Mouse (Mus musculus): ENCODE measurements at regions not wholly inside any gene's neighbourhood (a gene's known extent, or its start where the extent isn't known, plus 50 kb on each side); places are given as distances from the start of the nearest gene placed in this dataset.
A peak's percentile ranks its signal among the peaks of the same experiment; 100 is the strongest.

DNA sequence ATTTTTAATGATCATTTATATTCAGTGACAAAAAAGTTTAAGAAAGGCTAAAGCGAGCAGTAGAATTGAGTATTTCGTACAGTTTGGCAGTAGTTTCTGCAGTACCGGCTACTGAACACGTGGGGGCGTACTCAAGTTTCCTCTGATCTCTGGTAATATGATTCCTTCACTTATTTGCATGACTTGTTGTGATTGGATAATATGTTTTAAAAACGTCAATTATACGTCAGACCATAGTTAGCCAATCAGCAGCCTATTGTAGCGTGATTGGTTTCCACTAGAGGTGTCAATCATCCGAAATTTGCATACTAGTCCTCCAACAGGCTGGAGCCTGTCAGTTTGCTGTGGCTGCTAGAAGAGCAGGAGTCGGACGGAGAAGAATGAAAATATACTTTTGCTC lies 261.6 kb upstream of the Nfe2l3 start:
- DNase-seq = peak; percentile 52 to 74

DNA sequence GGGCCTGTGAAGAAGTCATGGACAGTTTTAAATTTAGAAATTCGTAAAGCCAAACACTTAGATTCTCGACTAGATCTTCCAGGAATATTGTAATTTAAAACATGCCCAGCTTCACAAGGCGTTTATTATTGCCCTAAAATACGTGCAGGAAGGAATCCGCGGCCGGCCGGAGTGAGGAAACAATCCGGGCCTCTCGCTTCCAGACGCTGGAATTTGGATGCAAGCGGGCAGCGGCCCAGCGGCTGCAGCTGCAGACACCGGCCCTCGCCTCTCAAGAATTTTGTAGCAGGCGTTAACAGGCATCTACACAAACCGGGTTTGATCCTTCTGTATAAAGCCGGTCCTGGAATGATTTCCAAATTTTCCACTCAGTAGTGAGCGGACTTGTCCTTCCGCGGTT lies 260.7 kb upstream of the Nfe2l3 start:
- DNase-seq = peak in 1 of 2 experiments; percentile 44

- DNase-seq = no peak
These were observed 260.1 kb upstream of the Nfe2l3 start for GRCm38 (mm10) chr6:51172331-51172791.

DNA sequence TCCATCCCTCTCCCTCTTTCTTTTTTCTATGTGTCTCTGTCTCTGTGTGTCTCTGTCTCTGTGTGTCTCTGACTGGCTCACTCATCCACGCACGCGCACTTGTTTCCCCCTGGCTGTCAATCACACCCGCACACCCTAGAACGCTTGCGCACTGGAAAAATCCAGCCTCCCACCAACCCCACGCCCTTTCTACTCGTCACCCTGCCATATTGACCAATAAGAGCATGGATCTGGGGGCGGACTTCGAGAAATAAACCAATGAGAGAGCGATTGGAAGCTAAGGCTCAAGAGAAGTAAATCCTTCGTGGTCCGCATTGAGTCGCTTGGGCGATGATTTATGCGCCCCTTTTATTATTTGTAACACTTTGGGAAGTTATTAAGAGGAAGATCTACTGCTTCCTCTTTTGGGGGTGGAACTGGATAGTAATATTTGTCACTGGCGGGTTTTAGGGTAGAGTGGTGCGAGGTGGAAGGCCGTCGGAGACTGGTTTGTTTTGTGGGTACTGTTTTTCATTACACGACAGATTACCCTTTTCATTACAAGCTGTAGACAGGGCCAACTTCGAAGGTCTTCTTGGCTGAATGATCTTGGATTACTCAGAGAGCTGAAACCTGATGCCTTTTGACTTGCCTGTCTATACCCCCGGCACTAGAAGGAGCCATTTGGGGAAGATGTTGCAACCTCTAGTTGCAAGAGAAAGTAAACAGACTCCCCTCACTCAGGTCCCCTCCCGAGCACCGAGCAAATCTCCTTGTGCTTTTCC lies 259.4 kb upstream of the Nfe2l3 start:
- DNase-seq = peak; percentile 77 to 85

GRCm38 (mm10) chr6:51173620-51174442 lies 258.6 kb upstream of the Nfe2l3 start:
- DNase-seq = no peak

DNA sequence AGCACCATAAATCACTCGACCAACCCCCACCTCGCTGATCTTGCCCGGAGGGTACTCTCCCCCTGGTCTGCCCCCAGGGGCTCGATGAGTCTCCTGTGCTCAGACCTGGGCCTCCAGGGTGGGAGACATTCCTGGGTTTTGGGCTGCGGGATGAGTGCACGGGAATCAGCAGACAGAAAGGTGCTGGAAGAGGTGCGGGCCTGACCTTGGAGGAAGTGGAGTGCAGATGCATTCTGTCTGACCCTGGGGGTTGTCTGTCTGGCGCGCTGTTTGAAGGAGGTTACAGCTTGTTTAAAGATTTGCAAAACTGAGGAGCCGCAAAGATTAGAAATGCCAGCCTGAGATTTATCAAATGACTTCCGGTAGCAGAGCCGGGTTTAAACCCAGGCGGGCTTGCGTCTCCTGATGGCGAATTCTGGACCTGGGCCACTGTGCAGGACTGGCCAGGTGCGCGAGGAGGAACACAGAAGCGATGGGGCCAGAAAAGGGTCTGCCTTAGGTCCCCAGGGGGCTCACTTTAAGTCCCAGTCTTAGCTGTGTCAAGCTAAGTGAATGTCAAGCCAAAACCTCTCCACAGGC lies 257.9 kb upstream of the Nfe2l3 start:
- no peak for DNase-seq

- DNase-seq = no peak
These were observed 256.6 kb upstream of the Nfe2l3 start for GRCm38 (mm10) chr6:51175616-51176590.

DNA sequence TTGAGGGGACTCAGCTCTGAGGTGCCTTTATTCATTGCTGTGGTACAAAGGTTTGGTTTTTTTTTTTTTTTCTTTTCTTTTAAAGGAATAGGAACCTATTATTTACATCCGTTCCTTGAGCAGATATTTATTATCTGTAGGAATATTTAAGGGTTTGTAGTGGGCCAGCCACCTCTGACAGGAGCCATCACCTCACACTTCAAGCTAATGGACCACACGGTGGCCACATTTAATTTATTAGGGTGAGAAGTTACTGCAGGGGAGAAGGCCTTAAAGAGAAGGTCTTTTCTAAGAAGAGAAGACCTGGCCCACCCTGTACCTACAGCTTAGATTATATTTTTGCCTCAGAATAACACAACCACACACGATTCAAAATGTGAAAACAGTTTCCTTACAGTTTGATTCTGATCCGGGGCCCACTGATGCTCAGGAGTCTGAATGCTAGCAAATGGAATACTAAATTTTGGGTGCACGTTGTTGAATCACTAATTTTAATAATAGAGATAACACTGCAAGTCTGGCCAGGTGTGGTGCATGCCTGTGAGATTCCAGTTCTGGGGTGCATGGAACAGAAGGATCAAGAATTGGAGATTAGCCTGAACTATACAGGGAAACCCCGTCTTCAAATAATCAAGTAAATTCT lies 255.6 kb upstream of the Nfe2l3 start:
- no peak for DNase-seq

DNA sequence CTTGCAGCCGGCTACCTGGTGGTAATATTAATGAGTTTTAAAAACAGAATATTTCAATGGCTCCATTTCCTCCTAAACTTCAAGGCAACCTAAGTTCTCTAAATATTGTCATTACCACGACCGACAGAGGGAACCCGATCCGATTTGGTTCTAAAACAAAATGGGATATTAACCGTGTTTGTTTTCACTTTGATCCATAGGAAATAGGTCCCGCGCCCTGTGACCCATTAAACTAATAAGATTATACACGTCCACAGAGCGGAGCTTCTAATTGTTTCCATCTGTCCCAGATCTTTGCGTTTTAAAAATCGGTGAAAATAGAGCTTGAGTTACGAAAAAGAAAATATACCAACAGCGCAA lies 254.8 kb upstream of the Nfe2l3 start:
- DNase-seq = no peak

DNA sequence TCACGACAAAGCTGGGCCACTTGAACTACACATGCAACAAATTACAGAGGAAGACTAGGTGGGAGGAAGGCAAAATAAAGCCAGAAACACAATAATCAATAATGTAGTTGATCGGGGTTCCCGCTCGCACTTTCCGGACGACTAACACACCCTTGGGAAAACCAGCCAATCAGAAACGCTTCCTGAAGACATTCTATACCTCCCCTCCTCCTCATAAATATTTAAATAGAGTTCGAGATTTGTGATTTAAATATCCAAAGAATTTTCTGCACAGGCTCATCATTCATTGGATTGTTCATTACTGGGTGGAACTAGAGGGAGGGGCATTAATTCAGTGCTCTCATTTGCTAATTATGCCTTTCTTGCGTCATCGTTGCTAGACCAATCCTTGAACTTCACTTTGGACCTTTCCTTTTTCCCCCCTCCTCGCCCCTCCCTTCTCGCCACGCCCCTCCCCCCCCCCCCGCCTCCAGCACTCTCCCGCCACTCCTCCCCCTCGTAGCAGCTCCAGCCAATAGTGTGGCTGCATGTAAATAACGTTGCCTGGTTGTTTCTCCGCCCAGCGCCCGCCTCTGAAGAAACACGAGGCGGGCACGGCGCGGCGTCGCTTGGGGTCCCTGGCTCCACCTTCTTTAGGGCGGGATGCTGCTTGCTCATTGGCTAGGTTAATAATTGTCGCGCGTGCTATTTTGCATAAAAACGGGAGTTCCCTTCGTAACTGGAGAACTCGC lies 254.2 kb upstream of the Nfe2l3 start:
- DNase-seq = peak; percentile 68 to 70

DNA sequence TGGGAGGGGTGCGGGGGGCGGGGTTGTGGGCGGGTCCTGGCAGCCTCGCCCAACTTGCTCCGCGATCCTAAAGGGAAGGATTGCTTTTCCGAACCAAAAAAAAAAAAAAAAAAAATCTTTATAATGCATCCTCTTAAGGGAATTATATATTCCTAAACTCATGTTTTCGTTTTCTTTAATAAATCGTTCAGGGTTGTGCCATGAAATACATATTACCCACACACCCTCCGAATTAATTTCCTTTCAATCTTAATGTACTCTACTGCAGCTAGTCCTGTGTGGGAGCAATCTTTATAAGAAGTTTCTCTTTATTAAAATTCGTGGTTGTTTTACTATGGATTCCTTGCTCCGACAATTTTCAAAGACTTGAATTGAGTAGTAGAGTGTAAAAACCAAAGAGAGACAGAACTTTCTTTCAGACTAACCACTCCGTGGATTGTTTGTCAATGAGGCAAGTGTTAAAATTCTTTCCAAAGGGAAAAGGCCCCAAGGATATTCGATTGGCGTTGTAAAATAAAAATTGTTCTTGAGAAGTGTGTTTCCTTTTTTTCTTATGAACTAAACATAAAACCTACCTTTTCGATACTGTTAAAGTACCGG lies 253.6 kb upstream of the Nfe2l3 start:
- DNase-seq = no peak

DNA sequence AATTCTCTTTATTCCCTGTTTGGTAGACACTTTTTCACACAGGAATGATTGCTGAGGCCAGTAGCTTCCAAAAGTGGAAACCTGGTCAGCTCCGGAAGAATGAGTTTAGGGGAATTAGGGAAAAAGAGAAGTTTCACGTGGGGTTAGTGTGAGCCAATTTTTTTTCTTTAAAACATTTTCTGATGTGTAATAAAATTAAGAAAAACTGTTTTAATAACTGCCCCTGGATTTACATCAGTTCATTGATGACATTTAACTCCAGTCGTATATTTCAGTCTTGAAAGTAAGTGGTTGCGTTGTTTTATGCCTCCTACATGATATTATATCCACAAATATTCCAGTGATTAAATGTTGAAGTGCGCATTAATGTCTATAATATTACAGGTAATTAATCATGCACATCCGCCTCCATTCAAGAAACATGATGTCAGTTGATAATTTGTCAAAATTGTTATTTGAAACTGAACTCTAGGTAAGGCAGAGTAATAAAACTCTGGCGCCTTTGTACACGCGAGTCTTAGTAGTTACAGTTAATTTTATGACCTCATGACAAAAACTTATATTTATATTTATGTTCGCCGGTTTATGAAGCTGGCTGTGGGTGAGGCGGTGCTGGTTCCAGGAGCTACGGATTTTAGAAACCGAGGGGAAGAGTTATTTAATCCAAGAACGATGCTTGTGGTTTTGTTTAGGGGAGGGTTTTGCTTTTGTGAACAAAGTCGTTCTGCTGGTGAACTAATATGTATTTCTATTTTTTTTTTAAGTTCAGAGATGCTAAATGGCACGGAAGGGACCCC lies 252.5 kb upstream of the Nfe2l3 start:
- no peak for DNase-seq

DNA sequence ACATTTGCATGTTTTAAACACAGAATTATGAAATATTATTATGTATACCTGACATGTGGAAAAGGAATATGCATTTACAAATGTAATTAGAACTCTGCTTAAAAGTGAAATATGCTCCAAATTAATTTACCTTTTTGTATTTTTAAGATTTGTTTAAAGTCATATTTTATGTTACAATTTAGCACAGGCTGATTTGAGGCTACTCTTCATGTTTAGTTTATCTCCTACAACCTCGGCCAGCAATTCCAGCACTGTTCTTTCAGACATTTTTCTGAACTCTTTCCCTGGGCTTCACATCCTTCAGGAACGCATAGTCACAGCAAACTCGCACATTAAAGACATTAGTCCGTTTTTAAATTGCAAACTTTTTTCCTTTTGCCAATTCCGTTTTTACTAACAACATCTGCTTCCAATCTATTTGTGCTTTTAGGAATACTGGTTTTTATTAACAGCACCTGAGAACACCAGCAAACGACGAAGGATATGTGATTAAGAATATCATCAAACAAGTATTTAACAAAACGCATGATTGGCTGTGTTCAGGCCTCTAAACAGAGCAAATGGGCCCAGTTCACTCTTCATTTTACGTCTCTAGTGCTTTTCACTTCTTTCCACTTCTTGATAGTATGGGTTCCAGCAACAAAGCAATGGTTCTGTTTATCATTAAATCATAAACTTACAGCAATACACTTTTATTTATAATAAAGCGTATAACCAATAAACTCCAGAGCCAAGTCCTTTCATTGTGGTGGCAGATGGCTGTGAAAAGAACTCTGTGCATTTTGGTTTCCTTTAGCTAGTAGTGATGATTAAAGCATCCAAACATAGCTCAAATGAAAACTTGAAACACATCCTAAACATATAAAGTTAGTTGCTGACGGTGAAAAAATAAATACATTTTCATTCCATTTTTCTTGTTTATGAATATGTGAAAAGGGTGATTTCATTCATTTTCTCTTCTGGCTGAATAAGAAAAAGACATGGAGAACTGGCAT lies 251.3 kb upstream of the Nfe2l3 start:
- no peak for DNase-seq

- no peak for DNase-seq
These were observed 250.6 kb upstream of the Nfe2l3 start for GRCm38 (mm10) chr6:51181905-51182304.

GRCm38 (mm10) chr6:51182771-51183284 lies 249.6 kb upstream of the Nfe2l3 start:
- no peak for DNase-seq

GRCm38 (mm10) chr6:51183576-51184420 lies 248.7 kb upstream of the Nfe2l3 start:
- DNase-seq = no peak

- DNase-seq = no peak
These were observed 248.0 kb upstream of the Nfe2l3 start for GRCm38 (mm10) chr6:51184500-51184899.

GRCm38 (mm10) chr6:51185201-51185600 lies 247.3 kb upstream of the Nfe2l3 start:
- DNase-seq = no peak

Data from kidney, adult 8-10 months (tissue).